ENCODE assay signal across 11 mouse cellular contexts in the genomic region with DNA sequence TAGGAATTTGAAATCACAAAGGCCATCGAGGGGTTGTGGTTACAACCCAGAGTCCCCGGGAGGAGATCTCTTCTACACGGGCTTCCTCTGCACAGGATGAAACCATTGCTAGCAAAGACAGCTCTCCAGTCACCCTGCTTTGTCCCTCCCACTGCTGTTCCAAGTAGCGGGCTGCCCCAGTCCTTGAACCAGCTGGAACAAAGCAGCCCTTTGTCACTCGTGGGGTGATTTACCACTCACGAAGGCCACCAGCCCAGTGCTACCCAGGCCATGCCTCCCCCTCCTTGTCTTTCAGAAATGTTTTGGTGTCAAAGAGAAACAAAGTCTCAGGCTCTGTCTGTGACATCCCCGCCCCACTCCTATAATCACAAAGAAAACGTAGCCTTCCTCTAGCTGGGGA. TPM values are rescaled to one million over a fixed set of nuclear protein-coding genes. Genes with fewer than 3 reads are reported as not detected.
DNase-seq lines count a peak whose midpoint lies in the region; ATAC-seq lines count a peak whose summit lies in the region.
"Had no signal": no experiment of that assay in that cellular context is flagged by ENCODE, and none has a peak within 500 bp of the region (broad histone marks: within the 10 kb centered on the region; RNA-seq: fewer than 3 reads in every experiment).

No protein-coding gene starts in this region.

- H3K4me2 ChIP-seq in hindbrain, embryonic 11.5 days (replicated peaks; ENCODE audit: low read depth, low read length): no peak overlapping the region
- no peak overlapping the region for H3K4me2 ChIP-seq in hindbrain, embryonic 16.5 days (ENCODE audit: low read length)
- H3K4me2 ChIP-seq in heart, embryonic 16.5 days (ENCODE audit: low read depth, low read length): peak overlapping the region; percentile 7; the same call in 1 of the 2 replicates
- H3K4me2 ChIP-seq: forebrain, embryonic 15.5 days had no signal

- no peaks in the 10 kb centered on the region for H3K36me3 ChIP-seq in hindbrain, embryonic 11.5 days (ENCODE audit: control insufficient read depth, insufficient read depth, low read length)
- H3K36me3 ChIP-seq in hindbrain, embryonic 16.5 days (ENCODE audit: control insufficient read depth, insufficient read depth, low read length): no peaks in the 10 kb centered on the region
- peaks cover 3% of the 10 kb centered on the region; the same call in 1 of the 2 replicates for H3K36me3 ChIP-seq in heart, embryonic 16.5 days (ENCODE audit: control insufficient read depth, insufficient read depth)
- H3K36me3 ChIP-seq: forebrain, embryonic 15.5 days had no signal

- no peaks in the 10 kb centered on the region for H3K9me3 ChIP-seq in hindbrain, embryonic 11.5 days (ENCODE audit: control insufficient read depth, low read length)
- H3K9me3 ChIP-seq in hindbrain, embryonic 16.5 days (ENCODE audit: control insufficient read depth, low read length): peaks cover 5% of the 10 kb centered on the region; the same call in 1 of the 2 replicates
- no peaks in the 10 kb centered on the region for H3K9me3 ChIP-seq in heart, embryonic 16.5 days (replicated peaks; ENCODE audit: control insufficient read depth, low read length)
- H3K9me3 ChIP-seq: forebrain, embryonic 15.5 days had no signal

- H3K4me3 ChIP-seq in hindbrain, embryonic 11.5 days (ENCODE audit: low read depth, low read length): no peak overlapping the region
- H3K4me3 ChIP-seq in hindbrain, embryonic 16.5 days (ENCODE audit: low read length): no peak overlapping the region
- no peak overlapping the region for H3K4me3 ChIP-seq in heart, embryonic 16.5 days (ENCODE audit: low read length)
- H3K4me3 ChIP-seq: forebrain, embryonic 15.5 days had no signal

- no peak overlapping the region for H3K9ac ChIP-seq in hindbrain, embryonic 11.5 days (ENCODE audit: low read depth, low read length)
- H3K9ac ChIP-seq in hindbrain, embryonic 16.5 days (ENCODE audit: low read depth, low read length): no peak overlapping the region
- peak overlapping the region; percentile 61 for H3K9ac ChIP-seq in heart, embryonic 16.5 days (ENCODE audit: low read length)
- H3K9ac ChIP-seq: forebrain, embryonic 15.5 days had no signal

- no peaks in the 10 kb centered on the region for H3K27me3 ChIP-seq in hindbrain, embryonic 11.5 days (ENCODE audit: control insufficient read depth, insufficient read depth, low read length)
- no peaks in the 10 kb centered on the region for H3K27me3 ChIP-seq in hindbrain, embryonic 16.5 days (replicated peaks; ENCODE audit: control insufficient read depth, insufficient read depth, low read length)
- no peaks in the 10 kb centered on the region for H3K27me3 ChIP-seq in heart, embryonic 16.5 days (ENCODE audit: control insufficient read depth, insufficient read depth, low read length)
- H3K27me3 ChIP-seq: forebrain, embryonic 15.5 days had no signal

- no peak overlapping the region for H3K27ac ChIP-seq in hindbrain, embryonic 11.5 days (ENCODE audit: low read depth, low read length)
- no peak overlapping the region for H3K27ac ChIP-seq in hindbrain, embryonic 16.5 days (ENCODE audit: low read depth, low read length)
- peak overlapping the region; percentile 94 for H3K27ac ChIP-seq in heart, embryonic 16.5 days (ENCODE audit: low read length)
- H3K27ac ChIP-seq: forebrain, embryonic 15.5 days had no signal

- ATAC-seq in hindbrain, embryonic 11.5 days (ENCODE audit: low FRiP score): 0 out of 2 replicates have a peak, but pooled peaks have one; percentile 10
- ATAC-seq in hindbrain, embryonic 16.5 days: no peak
- ATAC-seq in heart, embryonic 16.5 days (replicated peaks; ENCODE audit: extremely low read depth, insufficient read depth, low FRiP score): no peak
- ATAC-seq in cerebellum, adult (ENCODE audit: insufficient number of reproducible peaks, low FRiP score, low TSS enrichment): no peak
- ATAC-seq: forebrain, embryonic 15.5 days had no signal

- H3K4me1 ChIP-seq in hindbrain, embryonic 11.5 days (replicated peaks; ENCODE audit: control insufficient read depth, insufficient read depth, low read length): no peaks in the 10 kb centered on the region
- 0 out of 2 replicates have a peak, but pooled peaks cover 3% of the 10 kb centered on the region for H3K4me1 ChIP-seq in hindbrain, embryonic 16.5 days (ENCODE audit: control insufficient read depth, insufficient read depth, low read depth, low read length)
- H3K4me1 ChIP-seq in heart, embryonic 16.5 days (ENCODE audit: control insufficient read depth, insufficient read depth, low read length): peaks cover 48% of the 10 kb centered on the region
- H3K4me1 ChIP-seq: forebrain, embryonic 15.5 days had no signal

- DNase-seq in hindbrain, embryonic 11.5 days (ENCODE audit: low spot score): no peak
- DNase-seq in thymus, postnatal 14 days: peak; percentile 15
- no peak for DNase-seq in thymus, postnatal 10 days (ENCODE audit: low spot score in 2 of 2)
- no peak for DNase-seq in cerebellum, adult 8-10 months
- DNase-seq: cerebellum, adult 9-10 months; kidney, adult 9 months; lung, postnatal 10 days had no signal

- WGBS in hindbrain, embryonic 11.5 days: 33% methylated on average over 8 of the region's 8 CpGs
- 30% methylated on average over 8 of the region's 8 CpGs for WGBS in hindbrain, embryonic 16.5 days
- WGBS in heart, embryonic 16.5 days: 24% methylated on average over 8 of the region's 8 CpGs

RNA-seq across cellular contexts. Expression of a gene that starts 10.4 kb away (rescaled TPM):
- polyA plus RNA-seq in hindbrain, embryonic 11.5 days (2014; fragmentation: Nextera tagmentation; extraction: Ambion mirVana): 30.1 and 33.4 TPM in 2 replicates
- polyA plus RNA-seq in hindbrain, embryonic 16.5 days (2015; fragmentation: Nextera tagmentation; extraction: Ambion mirVana): 19.9 and 20.7 TPM in 2 replicates
- 101 and 112 TPM in 2 replicates for polyA plus RNA-seq in heart, embryonic 16.5 days (2015; fragmentation: Nextera tagmentation; extraction: Ambion mirVana)
